Mouse (Mus musculus) adrenal gland, adult (tissue): ENCODE results near the gene Gm12666.
"Not testable (repeated sequence)": the region's sequence is repeated elsewhere in the genome, so short reads cannot be mapped to it uniquely, and the experiment has no call there.

Experiments used
- DNase-seq, 2 experiments: peaks; one replicate each; pipeline ENCODE4 v3.0.0; 2022 to 2023; ENCODE audit warnings: low spot score in 1 of 2; ENCODE audit not compliant: inconsistent age in 2 of 2

The Gm12666 gene

DNA sequence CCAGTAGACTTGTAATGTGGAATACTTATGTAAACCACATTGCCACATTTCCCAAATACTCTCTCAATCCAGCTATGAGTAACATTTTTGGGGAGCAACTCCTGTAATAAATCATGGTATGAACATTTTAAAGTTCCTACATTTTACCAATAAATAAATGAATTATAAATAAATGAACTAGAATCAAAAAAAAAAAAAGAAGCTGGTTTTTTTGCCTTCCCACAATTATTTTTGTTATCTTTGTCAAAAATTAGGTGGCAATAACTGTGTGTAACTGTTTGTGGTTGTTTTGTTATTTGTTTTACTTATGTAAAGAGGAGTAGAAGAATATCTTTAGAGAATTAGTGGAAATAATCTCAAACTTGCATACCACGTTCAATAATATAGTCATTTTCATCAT is at the start of gene Gm12666:
Gene Gm12666 (minus strand): TSS at position 101 of the 400 bp plus-strand sequence.
- DNase-seq, result not testable (repeated sequence)

DNA sequence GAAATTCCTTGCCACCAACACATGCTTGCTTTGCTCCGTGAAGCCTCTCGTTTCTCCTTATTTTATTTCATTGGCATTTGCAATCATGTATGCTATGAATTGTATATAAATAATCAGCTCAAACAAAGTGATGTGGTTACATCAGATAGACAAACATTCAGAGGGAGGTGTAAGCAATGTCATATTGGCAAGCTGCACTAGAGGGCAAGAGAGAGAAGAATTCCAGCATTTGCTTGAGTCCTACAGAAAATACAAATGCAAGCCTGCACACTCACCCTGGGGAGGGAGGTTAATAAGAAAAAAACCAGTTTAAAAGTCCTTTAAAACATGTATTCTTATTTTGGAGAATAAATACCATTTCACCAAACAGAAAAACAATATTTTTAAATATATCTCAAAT is 34.8 kb upstream of the Gm12666 start:
- no peak for DNase-seq

- DNase-seq, result no peak
Measured at GRCm38 (mm10) chr4:92216286-92216685, 24.7 kb upstream of the Gm12666 start.

DNA sequence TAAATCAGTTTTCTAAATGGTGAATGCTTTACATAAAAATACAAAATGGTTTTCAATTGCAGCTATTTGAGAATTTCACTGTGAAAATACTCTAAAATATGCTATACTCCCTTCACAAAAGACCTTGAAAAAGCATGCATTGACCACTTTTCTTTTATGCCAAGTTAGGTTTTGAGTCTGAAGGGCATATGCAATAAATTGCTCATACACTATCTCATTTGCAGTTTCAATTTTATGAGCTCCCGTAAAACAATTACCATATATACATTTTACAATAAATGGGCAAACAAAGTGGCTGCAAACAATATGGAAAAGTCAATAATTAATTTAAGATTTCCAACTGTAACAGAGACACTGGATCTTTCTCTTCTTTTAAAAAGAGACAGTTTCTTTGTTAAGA is 38.9 kb downstream of the Gm12666 start:
- DNase-seq, result no peak

GRCm38 (mm10) chr4:92147134-92147533 is 44.4 kb downstream of the Gm12666 start, which contains the start of gene Izumo3:
Izumo3 (minus strand) TSS chr4:92147234.
- no peak for DNase-seq
